Mouse (Mus musculus): ENCODE measurements around the gene Cdk19. TPM values are rescaled to one million over a fixed set of nuclear protein-coding genes. Genes with fewer than 3 reads are reported as not detected.

Gene Cdk19
- polyA plus RNA-seq, 1 experiment from 2014 or later = 9.6 TPM

GRCm38 (mm10) chr10:40477426-40478075, 138.2 kb downstream of the Cdk19 start:
- Histone ChIP-seq H3K4me3 (ENCODE audit: low read length) (no peak overlapping the region), H3K9me3 (ENCODE audit: control insufficient read depth, low read length) (no peaks in the 10 kb centered on the region), H3K27me3 (replicated peaks; ENCODE audit: control insufficient read depth, insufficient read depth, low read length) (no peaks in the 10 kb centered on the region), H3K4me1 (ENCODE audit: control insufficient read depth, insufficient read depth, low read depth, low read length) (no peaks in the 10 kb centered on the region), H3K9ac (ENCODE audit: low read depth, low read length) (no peak overlapping the region), H3K4me2 (ENCODE audit: low read length) (no peak overlapping the region), H3K36me3 (ENCODE audit: control insufficient read depth, insufficient read depth, low read length) (peaks cover 4% of the 10 kb centered on the region; the same call in 1 of the 2 replicates), H3K27ac (ENCODE audit: low read depth, low read length) (no peak overlapping the region)
- WGBS = 94% methylated on average over 18 of the region's 18 CpGs
- ATAC-seq = no peak

- no peak for ATAC-seq
- Histone ChIP-seq H3K36me3 (ENCODE audit: control insufficient read depth, insufficient read depth, low read length) (peaks cover 4% of the 10 kb centered on the region; the same call in 1 of the 2 replicates), H3K9me3 (ENCODE audit: control insufficient read depth, low read length) (no peaks in the 10 kb centered on the region), H3K4me3 (ENCODE audit: low read length) (no peak overlapping the region), H3K9ac (ENCODE audit: low read depth, low read length) (no peak overlapping the region), H3K27me3 (replicated peaks; ENCODE audit: control insufficient read depth, insufficient read depth, low read length) (no peaks in the 10 kb centered on the region), H3K4me1 (ENCODE audit: control insufficient read depth, insufficient read depth, low read depth, low read length) (no peaks in the 10 kb centered on the region), H3K27ac (ENCODE audit: low read depth, low read length) (no peak overlapping the region), H3K4me2 (ENCODE audit: low read length) (no peak overlapping the region)
- 93% methylated on average over 3 of the region's 3 CpGs for WGBS
Observed at GRCm38 (mm10) chr10:40478626-40479025, 139.3 kb downstream of the Cdk19 start.

GRCm38 (mm10) chr10:40479216-40479615, 139.9 kb downstream of the Cdk19 start:
- Histone ChIP-seq H3K4me2 (ENCODE audit: low read length) (no peak overlapping the region), H3K4me3 (ENCODE audit: low read length) (no peak overlapping the region), H3K27me3 (replicated peaks; ENCODE audit: control insufficient read depth, insufficient read depth, low read length) (no peaks in the 10 kb centered on the region), H3K27ac (ENCODE audit: low read depth, low read length) (no peak overlapping the region), H3K36me3 (ENCODE audit: control insufficient read depth, insufficient read depth, low read length) (peaks cover 4% of the 10 kb centered on the region; the same call in 1 of the 2 replicates), H3K4me1 (ENCODE audit: control insufficient read depth, insufficient read depth, low read depth, low read length) (no peaks in the 10 kb centered on the region), H3K9me3 (ENCODE audit: control insufficient read depth, low read length) (no peaks in the 10 kb centered on the region), H3K9ac (ENCODE audit: low read depth, low read length) (no peak overlapping the region)
- ATAC-seq = no peak
- WGBS = 84% methylated on average over 1 of the region's 1 CpGs

- no peaks in the 10 kb centered on the region for H3K27me3 ChIP-seq (replicated peaks; ENCODE audit: control insufficient read depth, insufficient read depth, low read length)
- no peak overlapping the region for H3K27ac ChIP-seq (ENCODE audit: low read depth, low read length)
- H3K4me3 ChIP-seq (ENCODE audit: low read length) = no peak overlapping the region
- H3K36me3 ChIP-seq (ENCODE audit: control insufficient read depth, insufficient read depth, low read length) = peaks cover 4% of the 10 kb centered on the region; the same call in 1 of the 2 replicates
- H3K4me1 ChIP-seq (ENCODE audit: control insufficient read depth, insufficient read depth, low read depth, low read length) = no peaks in the 10 kb centered on the region
- H3K4me2 ChIP-seq (ENCODE audit: low read length) = no peak overlapping the region
- WGBS = 71% methylated on average over 8 of the region's 8 CpGs
- ATAC-seq = no peak
- H3K9me3 ChIP-seq (ENCODE audit: control insufficient read depth, low read length) = no peaks in the 10 kb centered on the region
- H3K9ac ChIP-seq (ENCODE audit: low read depth, low read length) = no peak overlapping the region
Observed at GRCm38 (mm10) chr10:40479621-40480193, 140.3 kb downstream of the Cdk19 start.

- no peak overlapping the region for H3K4me2 ChIP-seq (ENCODE audit: low read length)
- ATAC-seq = no peak
- no peaks in the 10 kb centered on the region for H3K36me3 ChIP-seq (ENCODE audit: control insufficient read depth, insufficient read depth, low read length)
- H3K4me1 ChIP-seq (ENCODE audit: control insufficient read depth, insufficient read depth, low read depth, low read length) = no peaks in the 10 kb centered on the region
- H3K9ac ChIP-seq (ENCODE audit: low read depth, low read length) = no peak overlapping the region
- WGBS = 90% methylated on average over 3 of the region's 3 CpGs
- H3K4me3 ChIP-seq (ENCODE audit: low read length) = no peak overlapping the region
- H3K27me3 ChIP-seq (replicated peaks; ENCODE audit: control insufficient read depth, insufficient read depth, low read length) = no peaks in the 10 kb centered on the region
- H3K9me3 ChIP-seq (ENCODE audit: control insufficient read depth, low read length) = no peaks in the 10 kb centered on the region
- no peak overlapping the region for H3K27ac ChIP-seq (ENCODE audit: low read depth, low read length)
Observed at GRCm38 (mm10) chr10:40481534-40481933, 142.2 kb downstream of the Cdk19 start.

- no peak overlapping the region for H3K27ac ChIP-seq (ENCODE audit: low read depth, low read length)
- no peak overlapping the region for H3K9ac ChIP-seq (ENCODE audit: low read depth, low read length)
- H3K4me2 ChIP-seq (ENCODE audit: low read length) = no peak overlapping the region
- no peaks in the 10 kb centered on the region for H3K36me3 ChIP-seq (ENCODE audit: control insufficient read depth, insufficient read depth, low read length)
- no peak overlapping the region for H3K4me3 ChIP-seq (ENCODE audit: low read length)
- no peaks in the 10 kb centered on the region for H3K27me3 ChIP-seq (replicated peaks; ENCODE audit: control insufficient read depth, insufficient read depth, low read length)
- H3K9me3 ChIP-seq (ENCODE audit: control insufficient read depth, low read length) = no peaks in the 10 kb centered on the region
- no peak for ATAC-seq
- no peaks in the 10 kb centered on the region for H3K4me1 ChIP-seq (ENCODE audit: control insufficient read depth, insufficient read depth, low read depth, low read length)
- WGBS = 89% methylated on average over 6 of the region's 6 CpGs
Observed at GRCm38 (mm10) chr10:40482285-40482684, 142.9 kb downstream of the Cdk19 start.

- H3K27me3 ChIP-seq (replicated peaks; ENCODE audit: control insufficient read depth, insufficient read depth, low read length) = no peaks in the 10 kb centered on the region
- no peak overlapping the region for H3K9ac ChIP-seq (ENCODE audit: low read depth, low read length)
- H3K4me2 ChIP-seq (ENCODE audit: low read length) = no peak overlapping the region
- H3K36me3 ChIP-seq (ENCODE audit: control insufficient read depth, insufficient read depth, low read length) = no peaks in the 10 kb centered on the region
- no peaks in the 10 kb centered on the region for H3K4me1 ChIP-seq (ENCODE audit: control insufficient read depth, insufficient read depth, low read depth, low read length)
- ATAC-seq = no peak
- no peak overlapping the region for H3K27ac ChIP-seq (ENCODE audit: low read depth, low read length)
- 88% methylated on average over 6 of the region's 6 CpGs for WGBS
- no peaks in the 10 kb centered on the region for H3K9me3 ChIP-seq (ENCODE audit: control insufficient read depth, low read length)
- H3K4me3 ChIP-seq (ENCODE audit: low read length) = no peak overlapping the region
Observed at GRCm38 (mm10) chr10:40489086-40489796, 149.9 kb downstream of the Cdk19 start.

GRCm38 (mm10) chr10:40491131-40491530, 151.8 kb downstream of the Cdk19 start:
- Histone ChIP-seq H3K4me1 (ENCODE audit: control insufficient read depth, insufficient read depth, low read depth, low read length) (no peaks in the 10 kb centered on the region), H3K27me3 (replicated peaks; ENCODE audit: control insufficient read depth, insufficient read depth, low read length) (no peaks in the 10 kb centered on the region), H3K27ac (ENCODE audit: low read depth, low read length) (no peak overlapping the region), H3K4me2 (ENCODE audit: low read length) (no peak overlapping the region), H3K4me3 (ENCODE audit: low read length) (no peak overlapping the region), H3K9me3 (ENCODE audit: control insufficient read depth, low read length) (no peaks in the 10 kb centered on the region), H3K36me3 (ENCODE audit: control insufficient read depth, insufficient read depth, low read length) (no peaks in the 10 kb centered on the region), H3K9ac (ENCODE audit: low read depth, low read length) (no peak overlapping the region)
- WGBS = 87% methylated on average over 7 of the region's 7 CpGs
- no peak for ATAC-seq

- Histone ChIP-seq H3K9me3 (ENCODE audit: control insufficient read depth, low read length) (no peaks in the 10 kb centered on the region), H3K4me3 (ENCODE audit: low read length) (no peak overlapping the region), H3K4me1 (ENCODE audit: control insufficient read depth, insufficient read depth, low read depth, low read length) (no peaks in the 10 kb centered on the region), H3K36me3 (ENCODE audit: control insufficient read depth, insufficient read depth, low read length) (no peaks in the 10 kb centered on the region), H3K27me3 (replicated peaks; ENCODE audit: control insufficient read depth, insufficient read depth, low read length) (no peaks in the 10 kb centered on the region), H3K4me2 (ENCODE audit: low read length) (no peak overlapping the region), H3K9ac (ENCODE audit: low read depth, low read length) (no peak overlapping the region), H3K27ac (ENCODE audit: low read depth, low read length) (no peak overlapping the region)
- 77% methylated on average over 10 of the region's 10 CpGs for WGBS
- no peak for ATAC-seq
Observed at GRCm38 (mm10) chr10:40491748-40492147, 152.4 kb downstream of the Cdk19 start.
